Mouse (Mus musculus): ENCODE data around the gene Msn. TPM values are rescaled to one million over a fixed set of nuclear protein-coding genes. Genes with fewer than 3 reads are reported as not detected.

Gene Msn
- total and polyA plus RNA-seq, 3 experiments: 15.5 to 132 (median 88.1) TPM

DNA sequence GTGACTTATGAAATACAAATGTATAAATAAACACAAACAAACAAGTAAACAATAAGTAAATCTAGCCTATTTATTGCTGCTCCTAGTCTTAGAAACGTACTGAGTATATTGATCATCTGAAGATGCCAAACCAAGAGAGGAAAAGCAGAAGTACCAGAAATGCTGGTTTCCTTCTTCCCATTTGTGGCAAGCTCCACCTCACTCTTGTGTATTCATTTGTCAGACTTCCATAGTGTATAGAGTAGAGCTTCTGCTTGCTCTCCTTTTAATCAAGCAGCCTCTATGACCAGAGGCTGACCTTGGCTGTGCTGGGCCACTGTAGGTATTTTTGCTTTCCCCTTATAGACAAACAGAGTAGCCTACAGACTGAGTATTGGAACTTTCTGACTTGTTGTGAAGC, 21.5 kb downstream of the Msn start:
- H3K4me3 ChIP-seq (ENCODE audit: control insufficient read depth in 1 of 2, insufficient read depth in 1 of 2, low read depth in 2 of 2, low read length in 2 of 2): no peak overlapping the region
- H3K36me3 ChIP-seq (ENCODE audit: control insufficient read depth in 1 of 2, insufficient read depth in 2 of 2, low read length in 2 of 2): peaks cover 0 to 22% of the 10 kb centered on the region in 2 experiments; a peak in 3 of 4 replicates
- no peak for TF ChIP-seq POLR2AphosphoS5 (IDR thresholded peaks at IDR 0.05; ENCODE audit: borderline replicate concordance, low read depth, low read length)
- no peak for TF ChIP-seq MAFK (IDR thresholded peaks at IDR 0.05; ENCODE audit: borderline replicate concordance, low read depth, low read length)
- no peak for TF ChIP-seq GATA1 (IDR thresholded peaks at IDR 0.05; ENCODE audit: low read depth, low read length)
- no peak for TF ChIP-seq POLR2AphosphoS2 (IDR thresholded peaks at IDR 0.05; ENCODE audit: low read length)
- no peak for TF ChIP-seq MAZ (IDR thresholded peaks at IDR 0.05; ENCODE audit: low read depth, low read length)
- TF ChIP-seq ETS1 (IDR thresholded peaks at IDR 0.05; ENCODE audit: low read depth, low read length): no peak
- TF ChIP-seq MYB (IDR thresholded peaks at IDR 0.05; ENCODE audit: low read depth, low read length): no peak
- no peak for TF ChIP-seq CHD1 (IDR thresholded peaks at IDR 0.05; ENCODE audit: low read depth, low read length)

GRCm38 (mm10) chrX:96119997-96120396, 24.2 kb downstream of the Msn start:
- DNase-seq (ENCODE audit: low read depth, low spot score): no peak
- Histone ChIP-seq H3K27ac (ENCODE audit: control insufficient read depth, low read depth, low read length) (no peak overlapping the region), H3K79me2 (ENCODE audit: control insufficient read depth, insufficient read depth, low read length, poor library complexity) (peaks cover 7% of the 10 kb centered on the region), H3K4me3 (ENCODE audit: control insufficient read depth in 1 of 2, insufficient read depth in 1 of 2, low read depth in 2 of 2, low read length in 2 of 2) (no peak overlapping the region), H3K9me3 (replicated peaks; ENCODE audit: insufficient read depth, low read length) (no peaks in the 10 kb centered on the region), H3K9ac (ENCODE audit: control insufficient read depth, low read depth, low read length, poor library complexity, severe bottlenecking) (no peak overlapping the region), H3K4me1 (ENCODE audit: control insufficient read depth in 1 of 2, insufficient read depth in 2 of 2, low read length in 2 of 2) (peaks cover 2 to 3% of the 10 kb centered on the region in 2 experiments; a peak in 3 of 4 replicates), H3K27me3 (ENCODE audit: control insufficient read depth in 1 of 2, insufficient read depth in 2 of 2, low read length in 2 of 2) (no peaks in the 10 kb centered on the region), H3K36me3 (ENCODE audit: control insufficient read depth in 1 of 2, insufficient read depth in 2 of 2, low read length in 2 of 2) (peaks cover 0 to 25% of the 10 kb centered on the region in 2 experiments; a peak in 2 of 4 replicates)
- TF ChIP-seq ZMIZ1 (IDR thresholded peaks at IDR 0.05; ENCODE audit: low read depth, low read length) (no peak), EP300 (IDR thresholded peaks at IDR 0.05; ENCODE audit: low read depth in 1 of 2, low read length in 2 of 2) (no peak), POLR2A (IDR thresholded peaks at IDR 0.05; ENCODE audit: control insufficient read depth in 1 of 2, insufficient read depth in 1 of 2, low read depth in 1 of 2, low read length in 2 of 2, poor library complexity in 1 of 2) (no peak), MAFK (IDR thresholded peaks at IDR 0.05; ENCODE audit: borderline replicate concordance, low read depth, low read length) (no peak), BHLHE40 (IDR thresholded peaks at IDR 0.05; ENCODE audit: borderline replicate concordance, low read depth, low read length) (no peak), MYC (IDR thresholded peaks at IDR 0.05; ENCODE audit: low read depth, low read length) (no peak), KAT2A (conservative IDR thresholded peaks at IDR 0.05; ENCODE audit: low read depth, low read length) (no peak), POLR2AphosphoS2 (IDR thresholded peaks at IDR 0.05; ENCODE audit: low read length) (no peak)

More for the DNA sequence above, 21.5 kb downstream of the Msn start:
- H3K9ac ChIP-seq (ENCODE audit: control insufficient read depth, low read depth, low read length, poor library complexity, severe bottlenecking): no peak overlapping the region
- peaks cover 2 to 3% of the 10 kb centered on the region in 2 experiments; a peak in 3 of 4 replicates for H3K4me1 ChIP-seq (ENCODE audit: control insufficient read depth in 1 of 2, insufficient read depth in 2 of 2, low read length in 2 of 2)
- H3K9me3 ChIP-seq (replicated peaks; ENCODE audit: insufficient read depth, low read length): no peaks in the 10 kb centered on the region
- peaks cover 7% of the 10 kb centered on the region for H3K79me2 ChIP-seq (ENCODE audit: control insufficient read depth, insufficient read depth, low read length, poor library complexity)
- no peak for DNase-seq (ENCODE audit: low read depth, low spot score)
- H3K27me3 ChIP-seq (ENCODE audit: control insufficient read depth in 1 of 2, insufficient read depth in 2 of 2, low read length in 2 of 2): no peaks in the 10 kb centered on the region
- H3K27ac ChIP-seq (ENCODE audit: control insufficient read depth, low read depth, low read length): no peak overlapping the region

DNA sequence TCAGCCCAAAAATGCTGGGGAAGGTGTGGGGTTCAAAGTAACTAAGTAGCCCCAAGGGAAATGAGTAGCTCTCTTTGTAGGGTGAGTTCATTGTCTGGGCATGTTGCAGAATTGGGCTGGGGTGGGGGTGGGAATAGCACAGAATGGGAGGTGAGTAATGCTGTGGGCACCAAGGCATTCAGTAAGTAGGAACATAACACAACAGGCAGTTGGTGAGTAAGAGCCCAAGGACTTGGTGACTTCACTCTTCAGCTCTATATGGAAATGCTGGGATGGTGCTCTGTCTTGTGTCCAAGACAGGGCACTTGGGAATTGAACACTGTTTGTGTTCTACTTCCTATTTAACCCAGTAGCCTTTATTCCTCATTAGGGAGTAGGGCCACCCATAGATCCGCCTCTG, 26.1 kb downstream of the Msn start:
- H3K27me3 ChIP-seq (ENCODE audit: control insufficient read depth in 1 of 2, insufficient read depth in 2 of 2, low read length in 2 of 2): no peaks in the 10 kb centered on the region
- no peak for DNase-seq (ENCODE audit: low read depth, low spot score)
- no peak overlapping the region for H3K4me3 ChIP-seq (ENCODE audit: control insufficient read depth in 1 of 2, insufficient read depth in 1 of 2, low read depth in 2 of 2, low read length in 2 of 2)
- H3K36me3 ChIP-seq (ENCODE audit: control insufficient read depth in 1 of 2, insufficient read depth in 2 of 2, low read length in 2 of 2): peaks cover 0 to 37% of the 10 kb centered on the region in 2 experiments; a peak in 2 of 4 replicates
- H3K4me1 ChIP-seq (ENCODE audit: control insufficient read depth in 1 of 2, insufficient read depth in 2 of 2, low read length in 2 of 2): peaks cover 3 to 10% of the 10 kb centered on the region in 2 experiments
- no peak overlapping the region for H3K27ac ChIP-seq (ENCODE audit: control insufficient read depth, low read depth, low read length)
- H3K79me2 ChIP-seq (ENCODE audit: control insufficient read depth, insufficient read depth, low read length, poor library complexity): peaks cover 10% of the 10 kb centered on the region
- TF ChIP-seq ELF1 (IDR thresholded peaks at IDR 0.05; ENCODE audit: low read depth, low read length): no peak
- no peak for TF ChIP-seq MEF2A (IDR thresholded peaks at IDR 0.05; ENCODE audit: extremely low read depth, insufficient replicate concordance, low read depth, low read length, poor library complexity, severe bottlenecking)
- TF ChIP-seq ZKSCAN1 (IDR thresholded peaks at IDR 0.05; ENCODE audit: low read depth, low read length): no peak
- no peak for TF ChIP-seq MYB (IDR thresholded peaks at IDR 0.05; ENCODE audit: low read depth, low read length)
- TF ChIP-seq TCF12 (IDR thresholded peaks at IDR 0.05; ENCODE audit: low read depth, low read length): no peak
- no peaks in the 10 kb centered on the region for H3K9me3 ChIP-seq (replicated peaks; ENCODE audit: insufficient read depth, low read length)
- no peak overlapping the region for H3K9ac ChIP-seq (ENCODE audit: control insufficient read depth, low read depth, low read length, poor library complexity, severe bottlenecking)

Measured in MEL (cell line).